Mouse (Mus musculus) limb, embryonic 14.5 days (tissue): ENCODE results near the gene 1700113H08Rik. TPM values are rescaled to one million over a fixed set of nuclear protein-coding genes. Genes with fewer than 3 reads are reported as not detected.
A peak's percentile ranks its signal among the peaks of the same experiment; 100 is the strongest.

Experiments
- ATAC-seq: fragments of 200-750 bp; cut with Nextera tagmentation; 2 replicates; pipeline ENCODE4 v1.8.0; 2017; ENCODE audit warnings: low read depth, moderate number of reproducible peaks, moderate TSS enrichment; ENCODE audit not compliant: low FRiP score
- DNase-seq: peaks from one replicate; pipeline ENCODE4 v3.0.0-alpha.2; 2015; ENCODE audit warnings: low spot score
- H3K27ac ChIP-seq: fragments of 300-500 bp; sonication (generic); replicated peaks from 2 replicates; pipeline ENCODE4 v1.5.1; 2014; ENCODE audit warnings: low read depth, mild to moderate bottlenecking, low read length, moderate library complexity, mixed read lengths
- H3K27me3 ChIP-seq: fragments of 300-500 bp; sonication (generic); 2 replicates; pipeline ENCODE4 v1.6.1; 2014; ENCODE audit warnings: low read length, mixed read lengths; ENCODE audit not compliant: control insufficient read depth, insufficient read depth
- H3K36me3 ChIP-seq: fragments of 300-500 bp; sonication (generic); 2 replicates; pipeline ENCODE4 v1.6.1; 2014; ENCODE audit warnings: mild to moderate bottlenecking, low read length, moderate library complexity, mixed read lengths; ENCODE audit not compliant: control insufficient read depth, insufficient read depth
- H3K4me1 ChIP-seq: fragments of 300-500 bp; sonication (generic); 2 replicates; pipeline ENCODE4 v1.6.1; 2014; ENCODE audit warnings: antibody characterized with exemption, low read length, mixed read lengths; ENCODE audit not compliant: control insufficient read depth, insufficient read depth
- H3K4me2 ChIP-seq: fragments of 300-500 bp; sonication (generic); replicated peaks from 2 replicates; pipeline ENCODE4 v1.6.1; 2014; ENCODE audit warnings: low read depth, mild to moderate bottlenecking, low read length, moderate library complexity; ENCODE audit not compliant: severe bottlenecking
- H3K4me3 ChIP-seq: fragments of 300-500 bp; sonication (generic); replicated peaks from 2 replicates; pipeline ENCODE4 v1.5.1; 2014; ENCODE audit warnings: low read length
- H3K9ac ChIP-seq: fragments of 300-500 bp; sonication (generic); 2 replicates; pipeline ENCODE4 v1.6.1; 2014; ENCODE audit warnings: mild to moderate bottlenecking, low read depth, low read length, moderate library complexity; ENCODE audit not compliant: severe bottlenecking
- H3K9me3 ChIP-seq: fragments of 300-500 bp; sonication (generic); 2 replicates; pipeline ENCODE4 v1.6.1; 2016; ENCODE audit warnings: low read length; ENCODE audit not compliant: control insufficient read depth
- POLR2A ChIP-seq: fragments of 200-500 bp; IDR thresholded peaks from 2 replicates; pipeline ENCODE4 v1.8.0; 2012; ENCODE audit warnings: inconsistent platforms, mild to moderate bottlenecking, moderate library complexity, borderline replicate concordance; ENCODE audit not compliant: insufficient read depth, insufficient read length; ENCODE audit errors: extremely low read depth
- WGBS: fragments of 180-500 bp; shearing (Covaris S2); extraction: QIAGEN DNeasy Blood & Tissue Kit; methylation state at CpG from one replicate; pipeline ENCODE4 v1.1.7; 2014; 5-methylcytosine and 5-hydroxymethylcytosine counted together
- polyA plus RNA-seq, 2 experiments: library from polyadenylated mRNA; depleted of rRNA in 1 of 2; stranded (reverse) in 1 of 2; unstranded in 1 of 2; fragments of >200 nt; fragmentation: Nextera tagmentation in 1 of 2; extraction: Ambion mirVana in 1 of 2; gene quantifications; 2 replicates each; pipeline versions ENCODE4 v1.2.1 to v1.2.3; 2012 to 2014

1700113H08Rik gene
- polyA plus RNA-seq, 2 experiments, result not detected

GRCm38 (mm10) chr10:87058926-87059325 is 1.1 kb downstream of the 1700113H08Rik start:
- ATAC-seq, result no peak
- Histone ChIP-seq H3K4me1 (peaks cover 3% of the 10 kb centered on the region; the same call in 1 of the 2 replicates), H3K4me2 (peak overlapping the region; percentile 96), H3K9ac (0 out of 2 replicates have a peak overlapping the region, but pooled peaks have one; percentile 53), H3K27me3 (no peaks in the 10 kb centered on the region; the same call in 1 of the 2 replicates), H3K9me3 (no peaks in the 10 kb centered on the region), H3K4me3 (no peak overlapping the region), H3K27ac (no peak overlapping the region), H3K36me3 (no peaks in the 10 kb centered on the region)
- no peak for TF ChIP-seq POLR2A
- 21% methylated on average over 8 of the region's 9 CpGs for WGBS
- no peak for DNase-seq

GRCm38 (mm10) chr10:87059447-87059846 is 1.6 kb downstream of the 1700113H08Rik start:
- Histone ChIP-seq H3K4me3 (no peak overlapping the region), H3K9ac (no peak overlapping the region), H3K4me1 (peaks cover 3% of the 10 kb centered on the region; the same call in 1 of the 2 replicates), H3K27me3 (no peaks in the 10 kb centered on the region; the same call in 1 of the 2 replicates), H3K36me3 (no peaks in the 10 kb centered on the region), H3K4me2 (no peak overlapping the region), H3K9me3 (no peaks in the 10 kb centered on the region), H3K27ac (no peak overlapping the region)
- WGBS, result 78% methylated on average over 6 of the region's 6 CpGs
- TF ChIP-seq POLR2A, result no peak
- DNase-seq, result no peak
- no peak for ATAC-seq

- H3K9ac ChIP-seq, result no peak overlapping the region
- 88% methylated on average over 6 of the region's 6 CpGs for WGBS
These were observed 26.4 kb downstream of the 1700113H08Rik start for GRCm38 (mm10) chr10:87084236-87084635.

GRCm38 (mm10) chr10:87087646-87088045 is 29.8 kb downstream of the 1700113H08Rik start:
- no peaks in the 10 kb centered on the region for H3K9me3 ChIP-seq
- no peak overlapping the region for H3K9ac ChIP-seq
- no peaks in the 10 kb centered on the region for H3K4me1 ChIP-seq
- no peak overlapping the region for H3K27ac ChIP-seq
- H3K36me3 ChIP-seq, result no peaks in the 10 kb centered on the region
- ATAC-seq, result no peak
- no peak overlapping the region for H3K4me3 ChIP-seq
- DNase-seq, result no peak
- no peak for TF ChIP-seq POLR2A
- 71% methylated on average over 5 of the region's 5 CpGs for WGBS
- no peaks in the 10 kb centered on the region for H3K27me3 ChIP-seq
- no peak overlapping the region for H3K4me2 ChIP-seq

More at GRCm38 (mm10) chr10:87084236-87084635, 26.4 kb downstream of the 1700113H08Rik start:
- Histone ChIP-seq H3K4me3 (no peak overlapping the region), H3K4me1 (no peaks in the 10 kb centered on the region), H3K36me3 (no peaks in the 10 kb centered on the region), H3K4me2 (no peak overlapping the region), H3K9me3 (no peaks in the 10 kb centered on the region), H3K27ac (no peak overlapping the region), H3K27me3 (no peaks in the 10 kb centered on the region)
- ATAC-seq, result no peak
- DNase-seq, result no peak
- no peak for TF ChIP-seq POLR2A

DNA sequence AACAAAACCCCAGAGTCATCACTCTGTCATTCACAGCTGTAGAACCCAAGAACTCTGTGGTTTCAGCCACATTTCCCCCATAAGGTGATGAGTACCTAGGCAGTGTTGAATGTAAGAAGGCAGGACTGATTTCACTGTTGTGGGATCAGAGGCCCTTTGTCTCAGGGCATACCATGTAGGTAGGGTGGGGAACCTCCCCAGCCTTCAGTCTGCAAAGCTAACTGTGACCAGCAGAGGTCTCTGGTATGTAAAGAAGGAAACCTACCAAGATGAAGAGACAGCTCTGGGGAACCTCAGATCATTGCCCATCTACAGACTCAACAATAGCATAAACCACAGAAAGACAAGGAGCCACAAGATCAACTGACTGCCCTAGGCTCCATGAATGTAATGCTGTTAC is 36.4 kb downstream of the 1700113H08Rik start:
- Histone ChIP-seq H3K9me3 (no peaks in the 10 kb centered on the region), H3K4me1 (no peaks in the 10 kb centered on the region), H3K4me2 (no peak overlapping the region), H3K27me3 (no peaks in the 10 kb centered on the region), H3K4me3 (no peak overlapping the region), H3K36me3 (no peaks in the 10 kb centered on the region), H3K27ac (no peak overlapping the region), H3K9ac (no peak overlapping the region)
- DNase-seq (peak; percentile 7), ATAC-seq (no peak)
- TF ChIP-seq POLR2A, result no peak

DNA sequence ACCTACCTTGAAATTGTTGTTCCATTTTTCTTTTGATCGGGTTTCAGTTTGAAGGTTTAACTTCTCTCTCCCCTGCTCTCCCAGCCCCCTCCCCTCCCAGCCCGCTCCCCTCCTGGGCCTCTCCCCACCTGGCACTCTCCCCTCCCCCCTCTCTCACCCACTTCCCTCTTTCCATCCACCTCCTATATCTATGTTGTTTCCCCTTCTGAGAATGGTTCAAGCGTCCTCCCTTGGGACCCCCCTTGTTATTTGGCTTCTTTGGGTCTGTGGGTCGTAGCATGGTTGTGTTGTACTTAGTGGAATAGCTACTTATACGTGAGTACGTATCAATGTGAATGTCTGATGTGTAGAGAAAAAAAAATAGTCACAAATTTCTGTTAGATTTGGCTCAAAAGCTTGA is 40.9 kb downstream of the 1700113H08Rik start:
- Histone ChIP-seq H3K36me3 (no peaks in the 10 kb centered on the region), H3K27ac (no peak overlapping the region), H3K27me3 (no peaks in the 10 kb centered on the region), H3K9ac (no peak overlapping the region), H3K4me2 (no peak overlapping the region), H3K4me1 (peaks cover 14% of the 10 kb centered on the region), H3K4me3 (no peak overlapping the region), H3K9me3 (no peaks in the 10 kb centered on the region)
- DNase-seq, result no peak
- no peak for ATAC-seq
- no peak for TF ChIP-seq POLR2A
- 67% methylated on average over 6 of the region's 6 CpGs for WGBS
